Mouse (Mus musculus) heart, embryonic 12.5 days (tissue): ENCODE measurements at regions not wholly inside any gene's neighbourhood (a gene's known extent, or its start where the extent isn't known, plus 50 kb on each side); places are given as distances from the start of the nearest gene placed in this dataset.

Source experiments
- ATAC-seq: fragments of 200-750 bp; cut with Nextera tagmentation; 2 replicates; pipeline ENCODE4 v1.8.0; 2017; ENCODE audit warnings: moderate TSS enrichment, moderate library complexity; ENCODE audit not compliant: insufficient number of reproducible peaks, low FRiP score
- H3K27ac ChIP-seq: fragments of 300-500 bp; sonication (generic); 2 replicates; pipeline ENCODE4 v1.5.1; 2016; ENCODE audit warnings: mild to moderate bottlenecking, moderate library complexity; ENCODE audit not compliant: poor library complexity, severe bottlenecking
- H3K27me3 ChIP-seq: fragments of 300-500 bp; sonication (generic); replicated peaks from 2 replicates; pipeline ENCODE4 v1.6.1; 2016; ENCODE audit warnings: mild to moderate bottlenecking, moderate library complexity
- H3K36me3 ChIP-seq: fragments of 300-500 bp; sonication (generic); 2 replicates; pipeline ENCODE4 v1.6.1; 2016; ENCODE audit warnings: mild to moderate bottlenecking, moderate library complexity
- H3K4me1 ChIP-seq: fragments of 300-500 bp; sonication (generic); replicated peaks from 2 replicates; pipeline ENCODE4 v1.6.1; 2016; ENCODE audit warnings: mild to moderate bottlenecking
- H3K4me2 ChIP-seq: fragments of 300-500 bp; sonication (generic); 2 replicates; pipeline ENCODE4 v1.6.1; 2016; ENCODE audit warnings: mild to moderate bottlenecking, moderate library complexity
- H3K4me3 ChIP-seq: fragments of 300-500 bp; sonication (generic); 2 replicates; pipeline ENCODE4 v1.5.1; 2016; ENCODE audit warnings: mild to moderate bottlenecking
- H3K9ac ChIP-seq: fragments of 300-500 bp; sonication (generic); 2 replicates; pipeline ENCODE4 v1.6.1; 2016; ENCODE audit warnings: mild to moderate bottlenecking, moderate library complexity
- H3K9me3 ChIP-seq: fragments of 300-500 bp; sonication (generic); replicated peaks from 2 replicates; pipeline ENCODE4 v1.6.1; 2016; ENCODE audit warnings: mild to moderate bottlenecking, moderate library complexity
- WGBS: fragments of 180-500 bp; shearing (Covaris S2); methylation state at CpG from one replicate; pipeline ENCODE4 v1.1.7; 2016; 5-methylcytosine and 5-hydroxymethylcytosine counted together

DNA sequence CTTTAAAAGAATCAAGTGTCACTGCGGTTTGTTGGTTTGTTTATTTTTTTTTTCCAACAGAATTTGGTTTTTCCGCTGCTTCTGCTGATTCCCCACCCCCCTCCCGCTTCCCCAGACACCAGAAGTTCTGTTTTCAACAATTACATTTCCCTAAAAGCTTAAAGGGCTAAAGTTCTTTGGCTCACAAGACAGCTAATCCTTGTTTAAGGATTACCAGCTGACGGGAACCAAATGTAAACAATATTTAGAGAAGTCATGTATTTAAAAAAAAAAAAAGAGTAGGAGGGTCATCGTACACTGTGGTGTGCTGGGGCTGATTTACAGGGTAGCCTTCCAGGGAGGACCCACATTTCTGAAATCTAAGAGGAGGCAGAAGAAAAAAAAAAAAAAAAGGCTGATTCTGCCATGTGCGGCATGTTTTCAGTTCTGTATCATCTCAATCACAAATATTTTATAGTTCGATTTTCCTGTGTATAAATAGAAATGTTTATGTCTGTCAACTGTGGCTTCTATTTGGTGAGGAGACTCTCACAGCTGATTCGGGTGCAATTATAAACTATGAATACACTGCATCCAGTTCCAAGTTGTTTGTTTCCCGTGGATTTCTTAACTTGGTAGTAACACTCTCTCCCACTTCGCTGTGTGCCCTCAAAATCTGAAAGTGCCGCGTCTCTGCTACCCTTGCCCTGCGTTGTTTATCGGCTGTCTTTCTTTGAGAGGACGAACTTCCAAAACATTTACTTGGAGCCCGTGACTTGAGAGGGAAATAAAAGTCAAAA, 456.3 kb upstream of the Jarid2 start:
- no peak for ATAC-seq
- no peaks in the 10 kb centered on the region for H3K9me3 ChIP-seq
- no peaks in the 10 kb centered on the region for H3K36me3 ChIP-seq
- H3K9ac ChIP-seq = no peak overlapping the region
- H3K27me3 ChIP-seq = no peaks in the 10 kb centered on the region
- no peak overlapping the region for H3K4me2 ChIP-seq
- no peak overlapping the region for H3K27ac ChIP-seq
- H3K4me3 ChIP-seq = no peak overlapping the region
- no peaks in the 10 kb centered on the region for H3K4me1 ChIP-seq
- WGBS = 83% methylated on average over 16 of the region's 16 CpGs

DNA sequence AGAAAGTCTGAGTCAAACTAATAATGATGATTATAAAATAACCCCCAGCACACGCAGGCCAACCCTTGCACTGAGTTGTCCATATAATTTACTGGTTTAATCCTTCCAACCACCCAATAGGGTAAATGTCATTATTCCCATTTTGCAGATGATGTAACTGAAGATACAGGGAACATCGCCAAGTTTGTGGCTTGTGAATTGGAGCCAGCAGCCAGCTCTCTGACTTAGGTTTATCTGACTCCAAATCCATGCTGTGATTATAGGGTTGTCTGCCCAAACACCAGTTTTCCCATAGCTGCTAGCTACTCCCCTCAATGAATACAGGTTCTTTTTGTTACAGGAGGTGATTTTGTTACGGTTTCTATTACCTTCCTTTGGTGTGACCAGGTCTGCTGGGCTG, 451.3 kb upstream of the Jarid2 start:
- no peak overlapping the region for H3K4me3 ChIP-seq
- no peaks in the 10 kb centered on the region for H3K27me3 ChIP-seq
- no peaks in the 10 kb centered on the region for H3K9me3 ChIP-seq
- no peak overlapping the region for H3K9ac ChIP-seq
- 86% methylated on average over 3 of the region's 3 CpGs for WGBS
- H3K27ac ChIP-seq = no peak overlapping the region
- no peak for ATAC-seq
- no peak overlapping the region for H3K4me2 ChIP-seq
- no peaks in the 10 kb centered on the region for H3K36me3 ChIP-seq
- peaks cover 10% of the 10 kb centered on the region for H3K4me1 ChIP-seq

DNA sequence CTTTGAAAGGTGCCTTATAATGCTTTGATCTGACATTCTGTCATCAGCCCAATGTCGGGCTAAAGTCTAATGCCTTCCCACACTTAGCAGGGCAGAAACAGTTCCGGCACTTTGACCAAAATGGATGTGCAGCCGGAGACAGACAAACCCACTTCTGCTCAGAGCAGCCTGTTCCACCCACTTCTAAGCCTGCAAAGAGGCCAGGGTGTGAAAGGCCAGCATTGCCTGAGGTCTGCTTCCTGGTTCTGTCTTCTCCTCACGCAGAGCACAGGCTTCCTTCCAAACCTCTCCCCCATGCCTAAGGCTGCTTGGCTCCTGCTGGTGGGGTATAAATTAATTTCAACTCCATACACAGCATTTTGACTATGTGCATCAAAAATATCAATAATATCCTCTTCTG, 450.2 kb upstream of the Jarid2 start:
- 39% methylated on average over 4 of the region's 4 CpGs for WGBS
- peaks cover 10% of the 10 kb centered on the region for H3K4me1 ChIP-seq
- no peak overlapping the region for H3K4me2 ChIP-seq
- H3K4me3 ChIP-seq = no peak overlapping the region
- H3K9me3 ChIP-seq = no peaks in the 10 kb centered on the region
- H3K9ac ChIP-seq = no peak overlapping the region
- H3K36me3 ChIP-seq = no peaks in the 10 kb centered on the region
- ATAC-seq = no peak
- no peak overlapping the region for H3K27ac ChIP-seq
- H3K27me3 ChIP-seq = no peaks in the 10 kb centered on the region

DNA sequence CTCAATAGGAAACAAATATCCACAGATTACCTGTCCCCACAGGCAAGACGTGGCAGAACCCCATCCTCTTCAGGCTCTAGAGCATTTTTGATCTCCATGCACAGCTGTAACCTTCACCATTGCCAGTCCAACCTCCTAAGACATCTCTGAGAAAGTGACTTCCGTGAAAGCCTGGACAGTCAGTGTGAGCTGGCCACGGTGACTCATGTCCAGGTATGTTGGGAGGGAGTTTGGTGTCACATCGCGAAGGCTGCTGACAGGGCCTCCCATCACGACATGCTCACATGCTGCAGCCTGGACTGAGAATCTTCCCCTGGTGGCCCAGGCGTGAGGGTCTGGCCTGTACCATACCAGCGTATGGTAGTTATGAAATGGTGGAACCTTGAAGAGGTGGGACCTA, 449.0 kb upstream of the Jarid2 start:
- Histone ChIP-seq H3K9me3 (no peaks in the 10 kb centered on the region), H3K27ac (no peak overlapping the region), H3K4me3 (no peak overlapping the region), H3K36me3 (no peaks in the 10 kb centered on the region), H3K9ac (no peak overlapping the region), H3K27me3 (no peaks in the 10 kb centered on the region), H3K4me1 (peaks cover 10% of the 10 kb centered on the region), H3K4me2 (no peak overlapping the region)
- no peak for ATAC-seq
- WGBS = 92% methylated on average over 8 of the region's 8 CpGs

DNA sequence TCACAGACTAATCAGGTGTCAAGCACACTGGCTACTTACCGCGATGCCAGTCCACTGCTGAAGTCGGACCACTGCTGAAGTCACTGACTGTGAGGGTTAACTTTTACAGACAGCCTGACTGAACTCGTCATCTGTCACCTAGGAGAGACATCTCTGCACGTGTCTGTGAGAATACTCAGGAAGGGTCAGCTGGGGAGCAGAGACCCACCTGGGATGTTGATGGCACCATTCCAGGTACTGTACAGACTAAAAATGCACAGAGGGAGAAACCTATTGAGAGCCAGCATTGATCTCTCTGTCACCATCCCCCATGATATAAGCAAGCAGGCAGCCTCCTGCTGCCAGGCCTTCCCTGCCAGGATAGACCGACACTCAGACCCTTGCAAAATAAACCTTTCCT, 447.5 kb upstream of the Jarid2 start:
- no peak overlapping the region for H3K4me3 ChIP-seq
- 32% methylated on average over 6 of the region's 6 CpGs for WGBS
- ATAC-seq = no peak

DNA sequence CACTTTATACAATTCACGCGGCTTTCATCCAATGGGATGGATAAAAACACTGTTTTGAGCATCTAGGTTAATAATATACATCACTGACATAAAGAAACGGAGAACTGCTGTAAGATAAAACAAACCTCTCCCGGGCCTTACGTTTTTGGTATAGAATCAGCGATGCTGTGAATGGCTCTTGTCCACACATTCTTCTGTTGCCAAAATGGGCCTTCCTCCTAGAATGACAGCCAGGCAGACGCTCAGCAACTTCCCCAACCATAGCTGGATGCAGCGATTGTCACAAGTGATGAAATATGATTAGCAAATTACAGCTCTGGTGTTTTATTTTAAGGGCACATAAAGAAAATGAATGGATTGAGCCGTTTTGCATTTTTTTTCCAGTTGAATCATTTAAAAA, 447.0 kb upstream of the Jarid2 start:
- 69% methylated on average over 9 of the region's 9 CpGs for WGBS
- ATAC-seq = no peak
- H3K36me3 ChIP-seq = no peaks in the 10 kb centered on the region

More for the DNA sequence above, 447.5 kb upstream of the Jarid2 start:
- peaks cover 10% of the 10 kb centered on the region for H3K4me1 ChIP-seq
- no peaks in the 10 kb centered on the region for H3K27me3 ChIP-seq
- no peaks in the 10 kb centered on the region for H3K36me3 ChIP-seq
- H3K9ac ChIP-seq = no peak overlapping the region
- no peak overlapping the region for H3K4me2 ChIP-seq
- H3K27ac ChIP-seq = no peak overlapping the region
- H3K9me3 ChIP-seq = no peaks in the 10 kb centered on the region

DNA sequence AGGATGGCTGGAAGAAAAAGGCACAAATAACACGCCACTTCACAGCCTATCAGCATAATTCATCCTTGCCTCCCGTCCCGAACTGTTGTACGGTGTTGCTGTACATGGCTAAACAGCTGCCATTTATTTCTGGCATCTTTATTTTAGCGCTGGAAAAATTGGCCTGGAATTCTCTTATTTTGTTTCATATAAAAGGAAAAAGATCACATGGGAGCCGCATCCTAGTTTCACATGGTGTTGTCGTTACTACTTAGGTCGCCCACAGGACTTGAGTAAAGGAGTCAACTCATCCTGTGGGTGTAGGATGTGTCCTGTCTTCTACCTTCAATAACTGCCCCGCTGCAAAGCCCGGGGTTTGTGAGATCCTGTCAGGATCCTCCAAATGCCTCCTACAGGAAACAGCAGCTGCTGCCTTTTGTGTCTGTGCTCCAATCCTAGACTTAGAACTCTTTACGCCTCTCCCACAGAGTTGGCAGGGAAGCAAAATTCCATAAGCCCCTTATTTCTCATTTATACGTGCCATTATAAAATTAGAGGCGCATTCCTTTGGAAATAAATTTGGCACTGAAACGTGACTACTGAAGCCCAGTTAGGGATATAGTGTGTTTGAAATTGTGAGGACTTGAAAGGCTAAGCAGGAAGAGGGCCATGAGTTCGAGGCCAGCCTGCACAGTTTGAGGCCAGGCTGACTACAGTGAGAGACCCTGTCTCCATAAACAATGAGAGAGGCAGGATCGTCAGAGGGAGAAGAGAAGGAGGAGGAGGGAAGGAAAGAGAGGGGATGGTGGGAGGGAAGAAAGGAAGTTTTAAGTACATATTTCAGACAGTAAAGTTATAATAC, 446.3 kb upstream of the Jarid2 start:
- Histone ChIP-seq H3K27me3 (no peaks in the 10 kb centered on the region), H3K4me2 (no peak overlapping the region), H3K4me3 (no peak overlapping the region), H3K9me3 (no peaks in the 10 kb centered on the region), H3K36me3 (no peaks in the 10 kb centered on the region), H3K9ac (no peak overlapping the region), H3K4me1 (peaks cover 10% of the 10 kb centered on the region), H3K27ac (no peak overlapping the region)
- no peak for ATAC-seq
- WGBS = 79% methylated on average over 16 of the region's 16 CpGs

More for the DNA sequence above, 447.0 kb upstream of the Jarid2 start:
- H3K27ac ChIP-seq = no peak overlapping the region
- no peak overlapping the region for H3K4me3 ChIP-seq
- no peak overlapping the region for H3K4me2 ChIP-seq
- H3K9ac ChIP-seq = no peak overlapping the region
- H3K27me3 ChIP-seq = no peaks in the 10 kb centered on the region
- H3K4me1 ChIP-seq = peaks cover 10% of the 10 kb centered on the region
- no peaks in the 10 kb centered on the region for H3K9me3 ChIP-seq

DNA sequence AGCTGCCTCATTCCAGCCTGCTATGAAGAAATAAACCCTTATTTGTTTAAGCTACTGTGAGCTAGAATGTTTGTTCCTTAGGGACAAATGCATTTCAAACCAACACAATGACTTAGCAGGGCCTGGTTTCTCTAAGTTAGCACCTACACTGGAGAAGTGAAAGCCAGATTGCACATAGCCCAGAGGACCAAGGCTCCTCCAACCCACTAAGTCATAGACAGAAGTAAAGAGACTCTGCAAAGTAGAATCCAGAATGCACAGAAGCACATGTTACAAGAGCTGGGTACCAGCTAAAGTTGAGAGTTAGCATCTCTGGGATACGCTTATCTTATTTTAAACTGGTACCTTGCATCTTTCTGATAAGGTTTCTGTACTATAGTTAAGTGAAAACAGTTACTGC, 443.4 kb upstream of the Jarid2 start:
- H3K27me3 ChIP-seq = no peaks in the 10 kb centered on the region
- H3K4me3 ChIP-seq = no peak overlapping the region
- no peak overlapping the region for H3K4me2 ChIP-seq
- no peak overlapping the region for H3K9ac ChIP-seq
- H3K4me1 ChIP-seq = 0 out of 2 replicates have a peak, but pooled peaks cover 4% of the 10 kb centered on the region
- H3K36me3 ChIP-seq = no peaks in the 10 kb centered on the region
- H3K27ac ChIP-seq = no peak overlapping the region
- WGBS = 80% methylated on average over 1 of the region's 1 CpGs
- no peak for ATAC-seq
- peaks cover 8% of the 10 kb centered on the region; the same call in 1 of the 2 replicates for H3K9me3 ChIP-seq

DNA sequence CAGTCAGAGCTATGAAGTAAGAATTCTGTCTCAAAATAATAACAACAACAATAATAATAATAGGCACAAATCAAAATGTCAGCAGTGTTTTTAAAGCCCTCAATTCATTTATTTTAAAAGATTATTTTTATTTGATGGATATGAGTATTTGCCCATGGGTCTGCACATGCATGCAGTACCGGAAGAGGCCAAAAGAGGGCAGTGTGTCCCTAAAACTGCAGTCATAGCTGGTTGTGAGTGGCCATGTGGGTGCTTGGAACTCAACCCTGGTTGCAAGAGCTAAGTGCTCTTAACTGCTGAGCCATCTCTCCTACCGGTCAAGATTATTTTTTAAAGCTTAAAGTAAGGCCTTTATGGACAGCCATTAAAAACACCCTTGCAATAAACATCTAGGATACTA, 439.1 kb upstream of the Jarid2 start:
- no peak for ATAC-seq
- 96% methylated on average over 2 of the region's 2 CpGs for WGBS
- no peak overlapping the region for H3K4me3 ChIP-seq
- no peaks in the 10 kb centered on the region for H3K36me3 ChIP-seq
- H3K27ac ChIP-seq = no peak overlapping the region
- H3K4me2 ChIP-seq = no peak overlapping the region
- no peaks in the 10 kb centered on the region; the same call in 1 of the 2 replicates for H3K4me1 ChIP-seq
- H3K27me3 ChIP-seq = no peaks in the 10 kb centered on the region
- peaks cover 8% of the 10 kb centered on the region; the same call in 1 of the 2 replicates for H3K9me3 ChIP-seq
- H3K9ac ChIP-seq = no peak overlapping the region

DNA sequence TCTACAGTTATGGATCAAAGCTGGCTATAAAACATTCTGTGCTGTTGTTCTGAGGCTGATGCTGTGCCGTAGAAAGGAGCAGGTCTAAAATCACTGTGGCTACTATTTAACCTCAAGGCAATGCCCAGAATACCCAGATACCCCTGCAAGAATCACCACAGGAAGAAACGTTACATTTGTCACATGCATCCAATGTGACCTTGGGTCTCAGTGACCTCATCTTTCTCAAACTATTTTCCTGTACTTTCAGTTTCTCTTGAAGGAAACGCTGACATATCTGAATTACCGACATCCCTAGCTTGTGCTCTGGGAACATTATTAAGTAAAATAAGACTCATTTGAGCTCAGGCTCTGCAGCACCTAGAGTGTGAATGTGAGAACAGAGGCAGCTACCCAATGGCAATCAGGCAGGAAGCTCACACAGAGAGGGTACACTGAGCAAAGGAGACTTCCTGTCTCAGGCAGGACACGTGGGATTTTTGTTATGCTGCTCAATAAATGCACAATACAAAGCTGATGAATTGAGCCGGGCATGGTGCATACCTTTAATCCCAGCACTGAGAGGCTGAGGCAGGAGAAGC, 436.7 kb upstream of the Jarid2 start:
- Histone ChIP-seq H3K27ac (no peak overlapping the region), H3K9ac (no peak overlapping the region), H3K4me3 (no peak overlapping the region), H3K27me3 (no peaks in the 10 kb centered on the region), H3K36me3 (no peaks in the 10 kb centered on the region), H3K4me1 (no peaks in the 10 kb centered on the region; the same call in 1 of the 2 replicates), H3K9me3 (peaks cover 8% of the 10 kb centered on the region; the same call in 1 of the 2 replicates), H3K4me2 (no peak overlapping the region)
- no peak for ATAC-seq
- WGBS = 62% methylated on average over 6 of the region's 6 CpGs
